Mouse (Mus musculus) brain, embryonic 18.5 days (tissue): ENCODE measurements at regions not wholly inside any gene's neighbourhood (a gene's known extent, or its start where the extent isn't known, plus 50 kb on each side); places are given as distances from the start of the nearest gene placed in this dataset.

Experiments
- DNase-seq: peaks from one replicate; pipeline ENCODE4 v3.0.0-alpha.2; 2012; ENCODE audit warnings: low read depth, low spot score

- no peak for DNase-seq
These were observed 107.0 kb upstream of the Pdzrn3 start for GRCm38 (mm10) chr6:101484526-101485287.

GRCm38 (mm10) chr6:101482635-101483465 is 105.2 kb upstream of the Pdzrn3 start:
- no peak for DNase-seq

GRCm38 (mm10) chr6:101473956-101474355 is 96.3 kb upstream of the Pdzrn3 start:
- DNase-seq = no peak

GRCm38 (mm10) chr6:101473257-101473925 is 95.7 kb upstream of the Pdzrn3 start:
- DNase-seq = peak; percentile 70

- DNase-seq = no peak
These were observed 87.2 kb upstream of the Pdzrn3 start for GRCm38 (mm10) chr6:101464910-101465309.

GRCm38 (mm10) chr6:101463812-101464320 is 86.2 kb upstream of the Pdzrn3 start:
- no peak for DNase-seq

DNA sequence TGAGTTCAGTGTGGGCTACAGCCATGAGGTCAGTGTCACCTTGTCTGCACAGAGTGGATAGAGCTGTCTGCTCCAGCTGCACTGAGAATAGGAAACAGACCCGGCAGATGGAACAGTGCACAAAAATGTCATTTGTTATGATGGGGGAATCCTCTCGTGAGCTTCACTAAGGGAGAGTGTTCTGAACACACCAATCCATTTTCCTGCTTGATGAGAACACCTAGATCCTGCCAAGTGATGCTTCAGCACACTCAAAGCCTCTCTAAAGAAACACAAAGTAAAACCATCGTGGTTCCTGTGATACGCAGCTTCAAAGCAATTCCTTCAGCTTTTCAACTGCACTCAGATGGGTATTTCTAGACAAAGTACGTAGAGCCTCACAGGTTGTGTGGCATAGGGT is 69.0 kb upstream of the Pdzrn3 start:
- no peak for DNase-seq

DNA sequence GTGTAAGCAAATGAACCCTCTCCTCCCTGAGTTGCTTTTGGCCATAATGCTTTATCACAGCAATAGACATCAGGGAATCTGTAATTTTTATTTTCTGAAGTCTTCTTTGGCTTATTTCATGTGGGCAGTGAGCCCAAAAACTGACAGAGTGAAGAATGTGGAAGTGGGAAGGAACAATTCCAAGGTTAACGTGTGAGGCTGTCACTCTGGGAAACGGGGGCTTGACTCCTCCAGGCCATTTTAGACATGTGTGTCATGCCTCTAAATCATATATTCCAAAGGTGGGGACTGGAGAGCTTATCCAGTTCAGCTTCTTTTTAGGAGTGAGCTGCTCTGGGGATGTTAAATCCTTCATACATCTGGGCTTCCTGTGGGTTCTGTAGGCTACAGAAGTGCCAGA is 68.6 kb upstream of the Pdzrn3 start:
- no peak for DNase-seq

GRCm38 (mm10) chr6:101432769-101433168 is 55.1 kb upstream of the Pdzrn3 start:
- no peak for DNase-seq

DNA sequence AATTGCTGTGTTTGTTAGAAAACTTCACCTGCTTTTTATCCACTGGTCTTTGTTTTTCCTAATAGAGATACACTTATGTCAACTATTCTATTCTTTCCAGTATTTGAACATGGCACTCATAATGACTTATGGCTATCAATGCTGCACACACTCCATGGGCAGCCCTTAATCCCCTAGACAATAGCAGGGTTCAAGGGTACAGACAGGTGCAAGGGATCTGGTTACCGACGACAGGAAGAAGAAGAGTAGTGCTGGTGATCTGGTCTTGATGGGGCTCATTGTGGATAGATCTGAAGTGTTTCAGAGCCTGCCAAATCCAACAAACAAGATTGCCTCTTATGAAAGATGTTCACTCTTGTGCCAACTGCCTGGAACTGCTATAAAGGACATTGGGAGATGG is 51.9 kb upstream of the Pdzrn3 start:
- no peak for DNase-seq
